In the genomic region with DNA sequence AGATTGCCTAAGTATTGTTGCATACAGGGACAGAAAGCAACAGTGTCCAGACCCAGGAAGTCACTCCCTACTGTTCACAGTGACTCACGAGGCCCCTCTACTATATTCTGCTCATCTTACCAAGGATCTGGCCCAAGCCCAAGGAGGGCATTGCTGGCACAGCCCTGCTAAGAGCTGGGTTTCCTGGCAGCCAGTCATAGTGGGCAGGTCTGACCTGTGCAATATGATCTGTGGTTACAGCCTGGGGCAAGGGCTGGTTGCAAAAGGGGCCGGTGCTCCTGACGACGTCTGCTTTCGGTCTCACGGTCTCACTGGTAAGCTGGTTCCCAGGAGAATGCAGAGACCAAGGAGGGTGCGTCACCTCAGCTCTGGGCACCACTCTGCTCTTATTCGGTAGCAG, we compare ENCODE assay signal across 1 mouse cellular context.
TF ChIP-seq lines count a peak whose summit lies in the region.

No protein-coding gene starts in this region.

TF ChIP-seq in CH12.LX, 34 proteins besides CTCF, POLR2A, EP300 and RAD21 (continued from another document):
- TF ChIP-seq ZNF384 (IDR thresholded peaks at IDR 0.05; ENCODE audit: low read depth, low read length), result no peak
- TF ChIP-seq SIN3A (IDR thresholded peaks at IDR 0.05; ENCODE audit: low read length), result no peak
- TF ChIP-seq NRF1 (IDR thresholded peaks at IDR 0.05; ENCODE audit: low read depth, low read length), result peak; percentile 35; the same call in 1 of the 2 replicates
- 0 out of 2 replicates have a peak, but pooled peaks have one; percentile 22 for TF ChIP-seq ETS1 (conservative IDR thresholded peaks at IDR 0.05; ENCODE audit: low read depth, low read length)
- no peak for TF ChIP-seq USF1 (IDR thresholded peaks at IDR 0.05; ENCODE audit: low read depth, low read length)
- no peak for TF ChIP-seq GABPA (IDR thresholded peaks at IDR 0.05; ENCODE audit: insufficient replicate concordance, low read depth, low read length)
- TF ChIP-seq ZKSCAN1 (IDR thresholded peaks at IDR 0.05; ENCODE audit: borderline replicate concordance, low read depth, low read length), result no peak
- TF ChIP-seq BHLHE40 (IDR thresholded peaks at IDR 0.05; ENCODE audit: low read depth, low read length), result peak; percentile 21; the same call in 1 of the 2 replicates
- no peak for TF ChIP-seq CHD2 (IDR thresholded peaks at IDR 0.05; ENCODE audit: low read length)
- TF ChIP-seq SMC3 (IDR thresholded peaks at IDR 0.05; ENCODE audit: low read depth, low read length), result no peak
- TF ChIP-seq HCFC1 (IDR thresholded peaks at IDR 0.05; ENCODE audit: low read depth, low read length), result no peak
- no peak for TF ChIP-seq POLR2AphosphoS2 (IDR thresholded peaks at IDR 0.05; ENCODE audit: low read depth, low read length)
- no peak for TF ChIP-seq RCOR1 (conservative IDR thresholded peaks at IDR 0.05; ENCODE audit: low read depth, low read length)
- TF ChIP-seq MAFK (IDR thresholded peaks at IDR 0.05; ENCODE audit: insufficient replicate concordance, low read length), result no peak
- no peak for TF ChIP-seq ZMIZ1 (IDR thresholded peaks at IDR 0.05; ENCODE audit: low read depth, low read length)
